Mouse (Mus musculus): ENCODE measurements around the gene Csad. TPM values are rescaled to one million over a fixed set of nuclear protein-coding genes. Genes with fewer than 3 reads are reported as not detected.

Csad gene
- polyA plus RNA-seq (2017; shearing (Covaris generic)) = 24.4 TPM

DNA sequence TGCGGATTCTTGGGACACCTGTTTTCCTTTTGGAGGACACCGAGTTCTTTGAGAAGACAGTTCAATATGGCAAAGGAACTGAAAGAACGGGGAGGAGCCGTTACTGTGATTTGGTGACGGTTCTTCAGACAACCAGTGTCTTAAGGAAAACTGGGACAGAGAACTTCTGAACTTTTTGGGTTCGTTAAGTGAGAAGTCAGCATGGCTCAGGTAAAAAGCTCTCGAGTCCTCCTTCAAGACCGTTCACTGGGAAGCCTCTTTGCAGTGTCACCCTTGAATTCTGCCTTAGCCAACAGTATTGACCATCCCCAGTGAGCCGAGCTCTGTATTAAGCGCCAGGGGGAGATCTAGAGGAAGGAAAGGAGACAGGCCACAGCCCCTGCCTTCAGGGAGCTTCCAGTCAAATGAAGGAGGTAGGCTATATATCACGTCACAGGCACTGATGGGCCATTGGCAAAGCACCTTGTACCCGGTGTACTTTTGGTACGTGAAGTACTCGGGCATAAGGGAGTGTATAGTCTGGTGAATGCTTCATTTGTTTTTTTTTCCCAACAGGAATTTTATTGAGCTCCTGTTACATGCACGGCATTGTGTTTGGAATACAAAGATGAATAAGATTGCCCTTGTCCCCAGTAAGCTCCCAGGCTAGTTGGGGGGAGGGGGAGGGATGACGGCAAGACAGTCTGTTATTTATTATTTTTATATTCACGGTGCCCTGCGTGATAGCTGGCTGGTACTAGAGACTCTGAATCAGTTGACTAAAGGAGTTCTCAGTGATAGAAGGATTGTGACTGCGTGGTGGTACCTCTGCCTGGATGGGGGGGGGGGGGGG lies at the start of gene Csad:
Gene Csad, minus strand, starts transcription at position 51 of the 832 bp plus-strand sequence.

DNA sequence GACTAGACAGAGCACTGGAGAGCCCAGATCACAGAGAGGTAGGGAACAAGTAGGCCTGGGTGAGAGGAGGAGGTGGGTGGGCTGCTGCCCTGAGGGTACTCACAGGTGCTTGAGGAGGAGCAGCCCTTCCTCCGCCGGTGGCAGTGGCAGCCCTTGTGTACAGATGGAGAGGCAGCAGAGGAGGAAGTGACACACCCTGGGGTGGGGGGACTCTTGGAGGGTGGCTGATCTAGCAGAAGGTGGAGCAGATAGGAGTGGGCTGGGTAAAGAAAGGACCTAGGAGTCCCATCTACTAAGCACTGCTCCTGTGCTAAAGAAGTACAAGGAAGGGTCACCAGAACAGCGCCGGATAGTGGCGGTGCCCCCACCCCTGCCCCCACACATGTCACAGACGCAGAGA lies 27.2 kb upstream of the Csad start, which contains the start of gene Itgb7:
Gene Itgb7, minus strand, starts transcription at position 197 of the 400 bp plus-strand sequence.

DNA sequence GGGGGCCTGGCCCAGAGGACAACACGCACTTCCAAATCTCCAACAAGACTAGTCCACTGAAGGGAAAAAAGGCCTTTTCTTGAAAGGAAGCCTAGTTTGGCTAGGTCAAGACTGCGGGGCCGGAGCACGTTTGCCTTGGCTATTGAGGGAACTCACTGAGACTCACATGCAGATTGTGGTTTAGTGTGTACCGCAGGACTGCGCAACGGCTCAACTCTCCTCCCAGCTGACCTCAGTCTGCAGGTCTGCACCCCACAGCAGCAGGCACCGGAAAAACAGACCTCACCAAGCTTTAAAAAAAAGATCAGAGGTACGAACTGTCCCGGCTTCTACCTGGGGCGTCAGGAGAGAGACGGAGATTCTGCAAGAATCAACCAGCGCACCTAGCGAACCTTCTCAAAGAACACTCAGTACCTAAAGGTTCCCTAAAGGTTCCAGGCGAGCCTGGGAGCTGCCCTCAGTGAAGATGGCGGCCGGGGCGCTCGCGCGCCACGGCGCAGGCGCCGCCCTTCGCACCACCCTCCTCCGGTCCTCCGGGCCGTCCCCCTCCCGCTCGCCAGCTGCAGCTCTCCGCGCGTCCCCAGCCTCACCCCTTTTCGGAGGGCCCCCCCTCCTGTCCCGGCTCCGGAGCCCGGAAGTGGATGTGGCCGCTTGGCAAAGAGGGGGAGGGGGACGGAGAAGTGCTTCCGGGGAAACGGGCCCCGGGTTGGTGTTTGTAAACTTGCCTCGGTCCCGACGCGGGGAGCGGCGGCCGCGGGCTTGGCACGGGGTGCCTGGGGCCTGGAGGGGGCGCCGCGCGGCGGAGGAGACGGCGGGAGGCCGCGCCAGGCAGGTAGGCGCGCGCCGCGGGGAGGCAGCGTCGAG lies 1.3 kb downstream of the Csad start, which contains the start of gene Zfp740:
Gene Zfp740, plus strand, starts transcription at position 279 of the 864 bp plus-strand sequence.

DNA sequence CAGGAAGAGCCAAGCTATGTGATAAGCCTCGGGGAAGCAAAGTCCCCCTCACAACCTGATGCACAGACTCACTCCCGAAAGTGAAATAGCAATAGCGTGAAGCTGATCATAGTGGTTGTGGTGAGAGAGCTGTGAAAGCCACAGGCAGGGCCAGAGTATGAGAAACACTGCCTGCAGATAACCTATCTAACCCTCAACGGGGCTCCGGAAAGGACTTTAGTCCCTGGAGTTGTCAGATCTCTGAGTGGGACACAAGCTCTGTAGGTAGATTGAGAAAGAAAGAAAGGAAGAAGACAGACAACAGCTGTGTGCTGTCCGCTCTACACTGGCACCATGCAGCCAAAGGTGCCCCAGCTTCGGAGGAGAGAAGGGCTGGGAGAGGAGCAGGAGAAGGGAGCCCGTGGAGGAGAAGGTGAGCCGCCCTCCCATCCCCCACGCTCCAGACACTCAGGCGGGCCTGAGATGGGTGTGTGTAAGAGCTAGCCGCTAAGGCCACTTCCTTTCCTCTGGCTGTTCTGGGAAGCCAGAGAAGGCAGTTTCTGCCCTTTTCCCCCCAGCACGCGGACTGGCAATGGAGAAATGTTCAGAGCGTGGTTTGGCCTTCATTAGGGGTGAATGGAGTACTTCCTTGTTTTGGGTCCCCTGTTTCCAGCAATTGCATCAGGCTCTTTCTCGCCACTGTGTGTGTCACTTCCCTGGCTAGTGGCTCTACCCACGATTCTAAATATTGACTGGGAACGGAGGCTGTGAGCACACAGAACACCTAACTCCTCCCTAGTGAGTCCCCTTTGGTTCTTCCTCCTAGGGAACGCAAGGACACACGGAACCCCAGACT lies 54.0 kb downstream of the Csad start, which contains the start of gene Soat2:
Gene Soat2, plus strand, starts transcription at position 226 of the 835 bp plus-strand sequence.

DNA sequence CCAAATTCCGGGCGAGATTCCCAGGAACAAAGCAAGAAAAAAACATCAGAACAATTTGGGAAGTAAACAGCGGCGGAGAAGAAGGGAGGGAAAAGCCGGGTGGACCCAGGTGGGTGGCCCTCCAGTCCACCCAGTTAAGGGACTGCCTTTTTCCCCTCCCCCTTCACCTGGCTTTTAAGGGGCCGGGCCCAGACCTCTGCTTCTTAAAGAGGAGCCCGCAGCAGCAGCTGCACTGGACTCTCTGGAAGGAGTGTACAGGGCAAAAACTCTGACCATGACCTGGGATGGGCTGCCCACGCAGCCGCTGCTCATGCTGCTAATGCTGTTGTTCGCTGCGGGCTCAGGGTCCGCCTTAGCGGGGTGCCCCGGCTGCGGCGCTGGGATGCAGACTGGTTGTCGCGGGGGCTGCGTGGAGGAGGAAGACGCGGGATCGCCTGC lies 60.2 kb downstream of the Csad start, which contains the start of gene Igfbp6:
Gene Igfbp6, plus strand, starts transcription at position 89 of the 438 bp plus-strand sequence.

DNA sequence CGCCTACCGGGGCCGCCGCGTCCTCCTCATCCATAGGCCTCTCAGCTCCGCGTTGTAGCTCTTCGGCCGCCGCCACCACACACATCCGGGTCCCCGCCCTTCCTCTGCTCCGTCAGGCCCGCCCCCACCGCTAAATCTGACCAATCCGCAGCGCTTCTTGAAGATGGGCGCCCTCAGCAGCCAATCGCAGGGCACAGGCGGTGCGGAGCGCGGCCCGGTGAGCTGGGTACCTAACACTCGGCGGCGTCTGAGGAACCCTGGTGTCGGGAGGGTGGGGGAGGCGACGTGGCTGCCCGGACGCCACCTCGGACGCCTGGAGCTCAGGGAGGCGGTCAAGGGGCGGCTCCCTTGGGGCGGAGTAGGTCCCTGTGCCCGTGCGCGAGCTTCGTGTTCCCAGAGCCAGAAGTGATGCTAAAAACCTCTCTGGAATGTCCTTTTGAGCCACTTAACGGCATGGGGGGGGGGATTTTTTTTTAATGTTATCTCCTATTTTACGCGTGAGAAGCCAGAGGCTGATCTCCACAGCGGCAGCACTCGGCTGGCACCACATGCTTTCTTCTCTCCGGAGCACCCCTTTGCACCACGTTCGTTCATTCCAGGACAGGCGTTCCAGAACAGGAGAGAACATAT lies 68.3 kb downstream of the Csad start, which contains the start of gene Spryd3:
Gene Spryd3, minus strand, starts transcription at position 106 of the 630 bp plus-strand sequence.

Other genes starting within 250 kb of the Csad start
- 0.12 TPM for gene Krt8, start 200.2 kb downstream of the Csad start, polyA plus RNA-seq (2017; shearing (Covaris generic))
- 1.0 TPM for gene Krt18, start 176.5 kb downstream of the Csad start, polyA plus RNA-seq (2017; shearing (Covaris generic))
- 102 TPM for gene Eif4b, start 131.0 kb downstream of the Csad start, polyA plus RNA-seq (2017; shearing (Covaris generic))
- 1.5 TPM for gene Tns2, start 104.3 kb downstream of the Csad start, polyA plus RNA-seq (2017; shearing (Covaris generic))
- gene Spryd3, start 68.5 kb downstream of the Csad start, polyA plus RNA-seq (2017; shearing (Covaris generic)) = 50.9 TPM
- gene Igfbp6, start 60.4 kb downstream of the Csad start, polyA plus RNA-seq (2017; shearing (Covaris generic)) = not detected
- gene Soat2, start 54.2 kb downstream of the Csad start, polyA plus RNA-seq (2017; shearing (Covaris generic)) = 0.81 TPM
- 100 TPM for gene Zfp740, start 1.5 kb downstream of the Csad start, polyA plus RNA-seq (2017; shearing (Covaris generic))
- gene Itgb7, start 27.2 kb upstream of the Csad start, polyA plus RNA-seq (2017; shearing (Covaris generic)) = 1,211 TPM
- 43.7 TPM for gene Rarg, start 52.8 kb upstream of the Csad start, polyA plus RNA-seq (2017; shearing (Covaris generic))
- 0.08 TPM for gene Gm9918, start 65.8 kb upstream of the Csad start, polyA plus RNA-seq (2017; shearing (Covaris generic))
- gene Mfsd5, start 74.7 kb upstream of the Csad start, polyA plus RNA-seq (2017; shearing (Covaris generic)) = 111 TPM
- 1.2 TPM for gene Espl1, start 91.5 kb upstream of the Csad start, polyA plus RNA-seq (2017; shearing (Covaris generic))
- 400 TPM for gene Pfdn5, start 121.4 kb upstream of the Csad start, polyA plus RNA-seq (2017; shearing (Covaris generic))
- 83.9 TPM for gene Myg1, start 127.0 kb upstream of the Csad start, polyA plus RNA-seq (2017; shearing (Covaris generic))
- gene Aaas, start 146.0 kb upstream of the Csad start, polyA plus RNA-seq (2017; shearing (Covaris generic)) = 54.0 TPM
- gene Sp7, start 162.5 kb upstream of the Csad start, polyA plus RNA-seq (2017; shearing (Covaris generic)) = not detected
- gene Sp1, start 201.4 kb upstream of the Csad start, polyA plus RNA-seq (2017; shearing (Covaris generic)) = 14.1 TPM
- gene Amhr2, start 240.6 kb upstream of the Csad start, polyA plus RNA-seq (2017; shearing (Covaris generic)) = 0.14 TPM

Measured in CD4-positive, CD25-positive, alpha-beta regulatory T cell (primary cell).